Mouse (Mus musculus) MEL (cell line): ENCODE results near the gene Sumf1. TPM values are rescaled to one million over a fixed set of nuclear protein-coding genes. Genes with fewer than 3 reads are reported as not detected.

Experiments used
- DNase-seq: peaks from one replicate; pipeline ENCODE4 v3.0.0; 2011; ENCODE audit warnings: low read depth, low spot score
- H3K27ac ChIP-seq: 2 replicates; pipeline ENCODE4 v1.5.1; 2012; ENCODE audit warnings: low read depth, mild to moderate bottlenecking, control low read depth, low read length, moderate library complexity; ENCODE audit not compliant: control insufficient read depth
- H3K27me3 ChIP-seq, 2 experiments: fragments of 150-350 bp in 1 of 2; sonication (generic) in 1 of 2; 2 replicates each; pipeline ENCODE4 v1.6.1; 2012; ENCODE audit warnings: low read length in 2 of 2, mild to moderate bottlenecking in 2 of 2, improper control_type of control experiment in 1 of 2, moderate library complexity in 1 of 2; ENCODE audit not compliant: insufficient read depth in 2 of 2, control insufficient read depth in 1 of 2
- H3K36me3 ChIP-seq, 2 experiments: 2 replicates each; pipeline ENCODE4 v1.6.1; 2012 to 2014; ENCODE audit warnings: low read length in 2 of 2, improper control_type of control experiment in 1 of 2, inconsistent platforms in 1 of 2, mild to moderate bottlenecking in 1 of 2; ENCODE audit not compliant: insufficient read depth in 2 of 2, control insufficient read depth in 1 of 2
- H3K4me1 ChIP-seq, 2 experiments: fragments of 150-350 bp in 1 of 2; sonication (generic) in 1 of 2; 2 replicates each; pipeline ENCODE4 v1.6.1; 2012; ENCODE audit warnings: low read length in 2 of 2, improper control_type of control experiment in 1 of 2, mild to moderate bottlenecking in 1 of 2; ENCODE audit not compliant: insufficient read depth in 2 of 2, control insufficient read depth in 1 of 2
- H3K4me3 ChIP-seq, 2 experiments: fragments of 150-350 bp in 1 of 2; sonication (generic) in 1 of 2; 2 replicates each; pipeline ENCODE4 v1.5.1; 2012; ENCODE audit warnings: low read depth in 2 of 2, low read length in 2 of 2, mild to moderate bottlenecking in 2 of 2, moderate library complexity in 2 of 2, control low read depth in 1 of 2, improper control_type of control experiment in 1 of 2; ENCODE audit not compliant: control insufficient read depth in 1 of 2, insufficient read depth in 1 of 2
- H3K79me2 ChIP-seq: 2 replicates; pipeline ENCODE4 v1.6.1; 2012; ENCODE audit warnings: mild to moderate bottlenecking, low read length, moderate library complexity; ENCODE audit not compliant: control insufficient read depth, poor library complexity, insufficient read depth
- H3K9ac ChIP-seq: 2 replicates; pipeline ENCODE4 v1.6.1; 2012; ENCODE audit warnings: low read depth, mild to moderate bottlenecking, control low read depth, low read length, moderate library complexity; ENCODE audit not compliant: control insufficient read depth, poor library complexity, severe bottlenecking
- H3K9me3 ChIP-seq: fragments of 150-350 bp; sonication (generic); replicated peaks from 2 replicates; pipeline ENCODE4 v1.6.1; 2012; ENCODE audit warnings: mild to moderate bottlenecking, low read length, improper control_type of control experiment, moderate library complexity; ENCODE audit not compliant: insufficient read depth
- BHLHE40 ChIP-seq: IDR thresholded peaks from 2 replicates; pipeline ENCODE4 v1.6.1; 2012; ENCODE audit warnings: low read depth, mild to moderate bottlenecking, inconsistent platforms, low read length, improper control_type of control experiment, borderline replicate concordance
- CHD2 ChIP-seq: IDR thresholded peaks from 2 replicates; pipeline ENCODE4 v1.6.1; 2011; ENCODE audit warnings: low read length, improper control_type of control experiment
- CTCF ChIP-seq, 3 experiments: IDR thresholded peaks in 2 of 3; conservative IDR thresholded peaks in 1 of 3; 2 replicates each; pipeline ENCODE4 v1.5.1; 2011 to 2012; ENCODE audit warnings: low read length in 3 of 3, low read depth in 2 of 3, mild to moderate bottlenecking in 2 of 3, improper control_type of control experiment in 1 of 3, inconsistent platforms in 1 of 3, mixed read lengths in 1 of 3, moderate library complexity in 1 of 3; ENCODE audit not compliant: control insufficient read depth in 1 of 3, insufficient read depth in 1 of 3, poor library complexity in 1 of 3, severe bottlenecking in 1 of 3
- ETS1 ChIP-seq: IDR thresholded peaks from 2 replicates; pipeline ENCODE4 v1.6.1; 2012; ENCODE audit warnings: low read depth, mild to moderate bottlenecking, inconsistent platforms, low read length, improper control_type of control experiment, moderate library complexity
- GATA1 ChIP-seq: IDR thresholded peaks from 2 replicates; pipeline ENCODE4 v1.6.1; 2011; ENCODE audit warnings: low read depth, low read length, improper control_type of control experiment
- MEF2A ChIP-seq: IDR thresholded peaks from 2 replicates; pipeline ENCODE4 v1.6.1; 2014; ENCODE audit warnings: low read depth, mild to moderate bottlenecking, inconsistent platforms, low read length, improper control_type of control experiment; ENCODE audit not compliant: poor library complexity, insufficient replicate concordance, severe bottlenecking; ENCODE audit errors: extremely low read depth
- MYB ChIP-seq: IDR thresholded peaks from 2 replicates; pipeline ENCODE4 v1.6.1; 2011; ENCODE audit warnings: mild to moderate bottlenecking, low read depth, low read length, improper control_type of control experiment
- MYC ChIP-seq: IDR thresholded peaks from 2 replicates; pipeline ENCODE4 v1.6.1; 2011; ENCODE audit warnings: low read depth, mild to moderate bottlenecking, low read length, improper control_type of control experiment, moderate library complexity
- RAD21 ChIP-seq: IDR thresholded peaks from 2 replicates; pipeline ENCODE4 v1.6.1; 2011; ENCODE audit warnings: mild to moderate bottlenecking, low read depth, low read length, improper control_type of control experiment
- TCF12 ChIP-seq: IDR thresholded peaks from 2 replicates; pipeline ENCODE4 v1.6.1; 2014; ENCODE audit warnings: low read depth, mild to moderate bottlenecking, inconsistent platforms, low read length, improper control_type of control experiment, moderate library complexity
- UBTF ChIP-seq: IDR thresholded peaks from 2 replicates; pipeline ENCODE4 v1.6.1; 2012; ENCODE audit warnings: low read depth, mild to moderate bottlenecking, inconsistent platforms, low read length, improper control_type of control experiment, moderate library complexity, borderline replicate concordance; ENCODE audit not compliant: insufficient read depth
- USF1 ChIP-seq: IDR thresholded peaks from 2 replicates; pipeline ENCODE4 v1.6.1; 2014; ENCODE audit warnings: low read depth, mild to moderate bottlenecking, inconsistent platforms, low read length, improper control_type of control experiment, moderate library complexity
- ZC3H11A ChIP-seq: IDR thresholded peaks from 2 replicates; pipeline ENCODE4 v1.6.1; 2012; ENCODE audit warnings: low read depth, mild to moderate bottlenecking, inconsistent platforms, low read length, improper control_type of control experiment
- ZKSCAN1 ChIP-seq: IDR thresholded peaks from 2 replicates; pipeline ENCODE4 v1.6.1; 2012; ENCODE audit warnings: low read depth, mild to moderate bottlenecking, inconsistent platforms, low read length, improper control_type of control experiment, moderate library complexity
- ZNF384 ChIP-seq: IDR thresholded peaks from 2 replicates; pipeline ENCODE4 v1.6.1; 2012; ENCODE audit warnings: low read depth, mild to moderate bottlenecking, inconsistent platforms, low read length, improper control_type of control experiment
- polyA plus RNA-seq, 2 experiments: library from polyadenylated mRNA; stranded (reverse) in 1 of 2; unstranded in 1 of 2; fragments of >175 nt in 1 of 2; fragments of >200 nt in 1 of 2; gene quantifications; 2 replicates each; pipeline versions ENCODE4 v1.2.1 to v1.2.4; 2012; ENCODE audit warnings: low replicate concordance in 2 of 2, low read depth in 1 of 2; ENCODE audit not compliant: insufficient read length in 2 of 2, insufficient read depth in 1 of 2, missing spikeins in 1 of 2
- total RNA-seq: library from RNA; depleted of rRNA; stranded (reverse); fragments of 300-350 nt; gene quantifications from 2 replicates; pipeline ENCODE4 v1.2.3, GENCODE M21; 2012

Sumf1 gene
- total and polyA plus RNA-seq, 3 experiments = 9.4 to 11.2 TPM; not detected in 1

DNA sequence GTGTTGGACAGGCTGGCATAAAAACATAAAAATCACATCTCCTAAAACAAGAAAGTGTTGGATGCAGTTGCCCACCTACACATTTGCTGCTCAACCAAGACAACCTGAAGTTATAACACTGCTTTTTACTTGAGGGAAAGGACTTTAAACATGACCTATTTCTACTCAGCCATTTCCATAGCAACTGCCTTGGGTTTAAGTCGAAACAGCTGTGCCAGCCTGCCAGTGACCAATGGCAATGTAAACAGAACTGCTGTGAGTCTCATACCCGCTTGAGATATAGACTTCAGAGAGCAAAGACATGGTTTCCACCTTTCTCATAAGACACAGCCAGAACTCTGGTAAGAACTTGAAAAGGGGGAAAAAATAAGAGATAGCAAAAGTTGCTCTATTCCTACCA is 24.8 kb downstream of the Sumf1 start:
- no peak for TF ChIP-seq ZC3H11A
- TF ChIP-seq MYC = no peak
- no peak for TF ChIP-seq USF1
- TF ChIP-seq CHD2 = no peak
- TF ChIP-seq ETS1 = no peak
- no peak for TF ChIP-seq BHLHE40
- TF ChIP-seq MYB = no peak
- Histone ChIP-seq H3K4me3 (no peak overlapping the region), H3K27ac (no peak overlapping the region), H3K36me3 (peaks cover 0 to 16% of the 10 kb centered on the region in 2 experiments; a peak in 2 of 4 replicates), H3K9ac (no peak overlapping the region), H3K9me3 (no peaks in the 10 kb centered on the region), H3K4me1 (peaks cover 5 to 12% of the 10 kb centered on the region in 2 experiments), H3K79me2 (no peaks in the 10 kb centered on the region), H3K27me3 (no peaks in the 10 kb centered on the region)
- DNase-seq = no peak

DNA sequence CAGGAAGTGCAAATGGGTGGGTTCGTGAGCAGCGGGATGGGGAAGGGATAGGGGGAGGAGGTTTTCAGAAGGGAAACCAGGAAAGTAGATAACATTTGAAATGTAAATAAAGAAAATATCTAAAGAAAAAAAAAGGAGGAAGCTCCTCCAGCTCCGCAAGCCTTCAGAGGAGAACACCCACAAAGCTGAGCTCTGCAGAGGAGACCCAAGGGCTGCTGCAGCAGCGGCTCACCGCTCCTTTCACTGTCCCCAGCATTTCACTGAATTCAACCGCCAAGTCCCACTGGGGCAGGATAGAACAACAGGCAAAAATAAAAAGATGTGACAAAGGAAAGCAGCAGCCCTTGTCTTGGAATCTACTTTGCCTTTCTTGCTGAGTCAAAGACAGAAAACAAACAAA is 28.5 kb downstream of the Sumf1 start:
- H3K27ac ChIP-seq = no peak overlapping the region
- 0 out of 4 replicates have a peak, but pooled peaks cover 0 to 3% of the 10 kb centered on the region in 2 experiments for H3K4me1 ChIP-seq
- no peaks in the 10 kb centered on the region for H3K9me3 ChIP-seq
- no peak overlapping the region for H3K9ac ChIP-seq
- DNase-seq = no peak
- no peaks in the 10 kb centered on the region for H3K36me3 ChIP-seq
- TF ChIP-seq TCF12 (no peak), GATA1 (no peak), MEF2A (no peak), UBTF (no peak), BHLHE40 (no peak), MYB (no peak), CTCF (IDR thresholded peaks at IDR 0.05 in 2 of 3, conservative IDR thresholded peaks at IDR 0.05 in 1 of 3; ENCODE audit: control insufficient read depth in 1 of 3, insufficient read depth in 1 of 3, low read depth in 2 of 3, low read length in 3 of 3, poor library complexity in 1 of 3, severe bottlenecking in 1 of 3) (no peak), MYC (no peak)
- H3K4me3 ChIP-seq = no peak overlapping the region
- H3K27me3 ChIP-seq = no peaks in the 10 kb centered on the region
- no peaks in the 10 kb centered on the region for H3K79me2 ChIP-seq

DNA sequence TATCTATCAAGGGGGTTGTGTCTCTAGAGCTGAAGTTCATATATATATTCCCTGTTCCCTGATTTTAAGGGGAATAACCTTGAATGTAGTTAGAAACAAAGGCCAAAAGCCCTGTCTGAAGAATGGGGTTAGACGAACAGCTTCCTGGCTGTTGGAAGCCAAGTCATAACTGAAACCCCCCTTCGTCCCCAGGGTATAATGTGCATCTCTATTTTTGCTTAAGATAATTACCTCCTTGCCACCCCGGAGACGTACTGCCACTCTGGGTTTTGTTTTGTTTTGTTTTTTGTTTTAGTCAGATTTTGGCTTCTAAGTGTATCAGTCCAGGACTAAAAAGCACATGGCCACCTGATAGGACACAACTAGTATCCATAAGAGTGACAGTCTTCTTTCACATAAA is 31.1 kb downstream of the Sumf1 start:
- H3K27ac ChIP-seq = no peak overlapping the region
- no peak overlapping the region for H3K9ac ChIP-seq
- DNase-seq = no peak
- H3K36me3 ChIP-seq = no peaks in the 10 kb centered on the region
- no peak overlapping the region for H3K4me3 ChIP-seq
- 0 out of 4 replicates have a peak, but pooled peaks cover 0 to 3% of the 10 kb centered on the region in 2 experiments for H3K4me1 ChIP-seq
- H3K27me3 ChIP-seq = no peaks in the 10 kb centered on the region
- H3K79me2 ChIP-seq = no peaks in the 10 kb centered on the region
- H3K9me3 ChIP-seq = no peaks in the 10 kb centered on the region
- TF ChIP-seq RAD21 (no peak), ZKSCAN1 (no peak), ZNF384 (no peak), ETS1 (no peak)
